Mouse (Mus musculus) left cerebral cortex, adult 8-10 months (tissue): ENCODE results near the gene Zfp423. TPM values are rescaled to one million over a fixed set of nuclear protein-coding genes. Genes with fewer than 3 reads are reported as not detected.
A peak's percentile ranks its signal among the peaks of the same experiment; 100 is the strongest.

ENCODE experiments used
- DNase-seq, 2 experiments: peaks; one replicate each; pipeline ENCODE4 v3.0.0; 2022; ENCODE audit warnings: low spot score in 2 of 2
- total RNA-seq, 4 experiments: library from RNA; stranded (reverse); gene quantifications; 2 replicates each; pipeline ENCODE4 v1.2.4; 2022

Gene Zfp423
- total RNA-seq, 4 experiments from 2014 or later, result 30.7 to 35.6 (median 33.9) TPM

- DNase-seq, result no peak
These were observed 7.1 kb downstream of the Zfp423 start for GRCm38 (mm10) chr8:87952298-87952697.

GRCm38 (mm10) chr8:87944225-87944934 lies 15.0 kb downstream of the Zfp423 start:
- no peak for DNase-seq

GRCm38 (mm10) chr8:87943651-87944091 lies 15.7 kb downstream of the Zfp423 start:
- DNase-seq, result no peak

- DNase-seq, result no peak
These were observed 18.7 kb downstream of the Zfp423 start for GRCm38 (mm10) chr8:87940646-87941045.

- no peak for DNase-seq
These were observed 20.0 kb downstream of the Zfp423 start for GRCm38 (mm10) chr8:87939308-87939936.

GRCm38 (mm10) chr8:87938351-87939232 lies 20.8 kb downstream of the Zfp423 start:
- peak in 1 of 2 experiments; percentile 67 for DNase-seq

GRCm38 (mm10) chr8:87937211-87937610 lies 22.2 kb downstream of the Zfp423 start:
- DNase-seq, result no peak

GRCm38 (mm10) chr8:87935088-87935680 lies 24.2 kb downstream of the Zfp423 start:
- no peak for DNase-seq

GRCm38 (mm10) chr8:87934175-87934574 lies 25.2 kb downstream of the Zfp423 start:
- DNase-seq, result no peak

- no peak for DNase-seq
These were observed 25.6 kb downstream of the Zfp423 start for GRCm38 (mm10) chr8:87933752-87934151.

- DNase-seq, result no peak
These were observed 30.5 kb downstream of the Zfp423 start for GRCm38 (mm10) chr8:87928857-87929256.

- DNase-seq, result no peak
These were observed 32.2 kb downstream of the Zfp423 start for GRCm38 (mm10) chr8:87927034-87927830.

- no peak for DNase-seq
These were observed 33.1 kb downstream of the Zfp423 start for GRCm38 (mm10) chr8:87926098-87926890.

- DNase-seq, result no peak
These were observed 36.5 kb downstream of the Zfp423 start for GRCm38 (mm10) chr8:87922936-87923335.

GRCm38 (mm10) chr8:87922446-87922845 lies 36.9 kb downstream of the Zfp423 start:
- DNase-seq, result no peak

- DNase-seq, result no peak
These were observed 41.4 kb downstream of the Zfp423 start for GRCm38 (mm10) chr8:87918004-87918403.

- no peak for DNase-seq
These were observed 43.6 kb downstream of the Zfp423 start for GRCm38 (mm10) chr8:87915763-87916162.

- DNase-seq, result no peak
These were observed 45.0 kb downstream of the Zfp423 start for GRCm38 (mm10) chr8:87914247-87914967.

- no peak for DNase-seq
These were observed 50.5 kb downstream of the Zfp423 start for GRCm38 (mm10) chr8:87908940-87909339.
